In genomic region chr8:89245131-89245751, GRCm38 (mm10) we compare ENCODE assay signal across 9 mouse cellular contexts.
A peak's percentile ranks its signal among the peaks of the same experiment; 100 is the strongest.
DNase-seq lines count a peak whose midpoint lies in the region; ATAC-seq and TF ChIP-seq lines count a peak whose summit lies in the region.
"Had no signal": no experiment of that assay in that cellular context is flagged by ENCODE, and none has a peak within 500 bp of the region (broad histone marks: within the 10 kb centered on the region; RNA-seq: fewer than 3 reads in every experiment).

No protein-coding gene starts in this region.

- peak overlapping the region; percentile 50 for H3K4me2 ChIP-seq in kidney, embryonic 15.5 days
- peak overlapping the region; percentile 55 for H3K4me2 ChIP-seq in embryonic facial prominence, embryonic 14.5 days (ENCODE audit: low read depth, low read length)
- peak overlapping the region; percentile 43 for H3K4me2 ChIP-seq in intestine, postnatal 0 days (replicated peaks; ENCODE audit: low read depth)
- H3K4me2 ChIP-seq in liver, postnatal 0 days (ENCODE audit: low read depth, low read length): no peak overlapping the region

- H3K9ac ChIP-seq in kidney, embryonic 15.5 days: no peak overlapping the region
- H3K9ac ChIP-seq in embryonic facial prominence, embryonic 14.5 days (ENCODE audit: low read depth, low read length): peak overlapping the region; percentile 34
- H3K9ac ChIP-seq in intestine, postnatal 0 days (ENCODE audit: low read depth, low read length): no peak overlapping the region
- H3K9ac ChIP-seq in liver, postnatal 0 days (replicated peaks): no peak overlapping the region

- H3K4me1 ChIP-seq in kidney, embryonic 15.5 days: peaks cover 13% of the 10 kb centered on the region
- peaks cover 4% of the 10 kb centered on the region; the same call in 1 of the 2 replicates for H3K4me1 ChIP-seq in embryonic facial prominence, embryonic 14.5 days (ENCODE audit: control insufficient read depth, insufficient read depth, low read length)
- H3K4me1 ChIP-seq in intestine, postnatal 0 days (replicated peaks; ENCODE audit: control insufficient read depth, insufficient read depth, low read length): no peaks in the 10 kb centered on the region
- H3K4me1 ChIP-seq in liver, postnatal 0 days (ENCODE audit: insufficient read depth): no peaks in the 10 kb centered on the region

- H3K27me3 ChIP-seq in kidney, embryonic 15.5 days: peaks cover 21% of the 10 kb centered on the region; the same call in 1 of the 2 replicates
- H3K27me3 ChIP-seq in embryonic facial prominence, embryonic 14.5 days (replicated peaks; ENCODE audit: control insufficient read depth, insufficient read depth, low read length): peaks cover 26% of the 10 kb centered on the region
- peaks cover 8% of the 10 kb centered on the region; the same call in 1 of the 2 replicates for H3K27me3 ChIP-seq in intestine, postnatal 0 days (replicated peaks; ENCODE audit: control insufficient read depth, insufficient read depth, low read length)
- no peaks in the 10 kb centered on the region for H3K27me3 ChIP-seq in liver, postnatal 0 days (ENCODE audit: insufficient read depth, low read length)

- H3K27ac ChIP-seq in kidney, embryonic 15.5 days: no peak overlapping the region
- H3K27ac ChIP-seq in embryonic facial prominence, embryonic 14.5 days (replicated peaks; ENCODE audit: low read depth, low read length): no peak overlapping the region
- no peak overlapping the region for H3K27ac ChIP-seq in intestine, postnatal 0 days (ENCODE audit: low read depth, low read length)
- H3K27ac ChIP-seq in liver, postnatal 0 days (ENCODE audit: low read depth): no peak overlapping the region

- whole genome bisulfite sequencing in kidney, embryonic 15.5 days: 21% methylated on average over 25 of the region's 25 CpGs
- 24% methylated on average over 25 of the region's 25 CpGs for WGBS in embryonic facial prominence, embryonic 14.5 days
- 25% methylated on average over 25 of the region's 25 CpGs for WGBS in intestine, postnatal 0 days
- WGBS in liver, postnatal 0 days (ENCODE audit: insufficient replicate concordance): 27% methylated on average over 25 of the region's 25 CpGs

- no peak for TF ChIP-seq EP300 in liver, postnatal 0 days (IDR thresholded peaks at IDR 0.05; ENCODE audit: low read depth)

- H3K36me3 ChIP-seq in kidney, embryonic 15.5 days: no peaks in the 10 kb centered on the region
- no peaks in the 10 kb centered on the region for H3K36me3 ChIP-seq in embryonic facial prominence, embryonic 14.5 days (ENCODE audit: control insufficient read depth, insufficient read depth, low read length)
- H3K36me3 ChIP-seq in intestine, postnatal 0 days (ENCODE audit: control insufficient read depth, insufficient read depth): no peaks in the 10 kb centered on the region
- H3K36me3 ChIP-seq in liver, postnatal 0 days (replicated peaks; ENCODE audit: insufficient read depth, low read length): no peaks in the 10 kb centered on the region

- ATAC-seq in kidney, embryonic 15.5 days (replicated peaks; ENCODE audit: low FRiP score): no peak
- no peak for ATAC-seq in embryonic facial prominence, embryonic 14.5 days (ENCODE audit: low read depth)
- no peak for ATAC-seq in intestine, postnatal 0 days
- no peak for ATAC-seq in liver, postnatal 0 days
- ATAC-seq: lung, postnatal 0 days had no signal

- no peak for TF ChIP-seq CTCF in intestine, postnatal 0 days (IDR thresholded peaks at IDR 0.05; ENCODE audit: low read depth)
- TF ChIP-seq CTCF in liver, postnatal 0 days (IDR thresholded peaks at IDR 0.05; ENCODE audit: low read depth): no peak

- DNase-seq in kidney, postnatal 25 days: no peak
- peak; percentile 39 for DNase-seq in embryonic facial prominence, embryonic 14.5 days (ENCODE audit: low spot score)
- peak; percentile 65 for DNase-seq in retina, embryonic 14.5 days (ENCODE audit: low spot score)
- DNase-seq in layer of hippocampus, adult 9-11 months: no peak
- DNase-seq in liver, postnatal 0 days: no peak
- no peak for DNase-seq in urinary bladder, adult 18-20 months (ENCODE audit: low spot score in 2 of 2)

- H3K4me3 ChIP-seq in kidney, embryonic 15.5 days (replicated peaks): 0 out of 2 replicates have a peak overlapping the region, but pooled peaks have one; percentile 5
- H3K4me3 ChIP-seq in embryonic facial prominence, embryonic 14.5 days (ENCODE audit: low read depth, low read length): peak overlapping the region; percentile 26; the same call in 1 of the 2 replicates
- H3K4me3 ChIP-seq in intestine, postnatal 0 days (ENCODE audit: low read depth, low read length): 0 out of 2 replicates have a peak overlapping the region, but pooled peaks have one; percentile 1
- H3K4me3 ChIP-seq in liver, postnatal 0 days (ENCODE audit: low read depth, low read length): no peak overlapping the region

- H3K9me3 ChIP-seq in kidney, embryonic 15.5 days (replicated peaks): no peaks in the 10 kb centered on the region
- no peaks in the 10 kb centered on the region for H3K9me3 ChIP-seq in embryonic facial prominence, embryonic 14.5 days (ENCODE audit: control insufficient read depth, low read length)
- H3K9me3 ChIP-seq in intestine, postnatal 0 days (ENCODE audit: control insufficient read depth): no peaks in the 10 kb centered on the region
- no peaks in the 10 kb centered on the region for H3K9me3 ChIP-seq in liver, postnatal 0 days (ENCODE audit: low read length)

Comparison
In these comparisons a context has a peak if more than half of its experiments do, and no peak if none do; other contexts are left out.
1. DNase-seq: peak in embryonic facial prominence, embryonic 14.5 days (single experiment) and retina, embryonic 14.5 days (single experiment); none in kidney, postnatal 25 days (0 of 2), layer of hippocampus, adult 9-11 months (single experiment), liver, postnatal 0 days (single experiment) and urinary bladder, adult 18-20 months (0 of 2).